Mouse (Mus musculus) cerebellum, adult 11-12 months (tissue): ENCODE measurements at regions not wholly inside any gene's neighbourhood (a gene's known extent, or its start where the extent isn't known, plus 50 kb on each side); places are given as distances from the start of the nearest gene placed in this dataset.

ENCODE experiments used
- DNase-seq: peaks from one replicate; pipeline ENCODE4 v3.0.0; 2022

GRCm38 (mm10) chr10:122569546-122570202 is 108.9 kb upstream of the Ppm1h start:
- DNase-seq: no peak

GRCm38 (mm10) chr10:122570909-122571551 is 107.5 kb upstream of the Ppm1h start:
- DNase-seq: no peak

GRCm38 (mm10) chr10:122576171-122577063 is 102.1 kb upstream of the Ppm1h start:
- DNase-seq: no peak

DNA sequence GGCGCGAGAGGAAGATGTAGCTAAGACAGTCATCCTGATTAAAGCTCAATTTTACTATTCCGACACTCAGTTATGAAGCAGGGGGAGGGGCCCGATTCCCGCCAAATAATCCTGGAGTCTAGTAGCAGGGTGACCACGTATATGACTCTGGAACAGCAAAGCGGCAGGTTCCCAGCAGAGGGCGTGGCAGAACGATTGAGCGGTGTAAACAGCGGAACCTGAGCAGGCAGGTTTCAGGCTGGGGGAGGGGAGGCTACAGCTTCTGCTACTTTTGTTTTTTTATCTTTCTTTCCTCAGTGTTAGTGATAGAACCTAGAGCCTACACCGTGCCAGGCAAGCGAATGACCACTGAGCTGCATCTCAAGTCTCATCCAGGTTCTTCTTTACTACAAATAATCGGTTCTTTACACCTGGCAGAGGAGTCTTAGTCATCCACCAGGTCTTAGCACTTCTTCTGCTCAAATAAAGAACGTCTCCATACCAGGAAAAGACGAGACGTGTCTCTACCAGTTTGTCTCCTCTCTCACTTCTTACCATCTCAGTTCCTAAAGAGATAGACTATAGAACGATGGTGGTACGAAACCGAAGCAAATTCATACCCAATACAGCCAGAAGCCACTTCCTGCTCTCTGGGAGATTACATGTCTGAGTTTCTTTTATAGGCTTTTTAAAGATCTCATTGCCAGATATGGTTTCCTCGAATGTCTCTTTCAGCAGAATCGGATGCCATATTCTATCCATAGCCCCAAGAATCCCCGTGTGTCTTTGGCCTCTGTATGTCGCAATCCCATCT is 100.2 kb upstream of the Ppm1h start:
- DNase-seq: no peak

- DNase-seq: no peak
These were observed 97.5 kb upstream of the Ppm1h start for GRCm38 (mm10) chr10:122581096-122581495.

GRCm38 (mm10) chr10:122587541-122587940 is 91.0 kb upstream of the Ppm1h start:
- DNase-seq: no peak

DNA sequence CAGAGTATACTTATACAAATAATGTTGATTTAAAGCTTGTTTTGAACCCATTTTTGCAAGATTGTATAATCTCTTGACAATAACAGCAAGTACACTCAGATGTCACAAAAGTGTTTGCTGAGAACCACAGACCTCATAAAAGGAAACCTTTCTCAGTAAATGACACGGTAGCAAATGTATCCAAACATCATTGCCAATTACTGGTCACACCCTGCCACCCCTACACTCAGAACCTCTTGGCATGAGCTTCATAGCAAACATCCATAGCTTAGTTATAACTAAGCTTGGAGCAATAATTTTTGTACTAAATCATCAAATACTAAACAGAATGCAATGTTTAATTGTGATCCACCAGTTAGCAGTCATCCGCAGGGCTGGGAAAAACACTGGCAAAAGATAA is 79.1 kb upstream of the Ppm1h start:
- no peak for DNase-seq

DNA sequence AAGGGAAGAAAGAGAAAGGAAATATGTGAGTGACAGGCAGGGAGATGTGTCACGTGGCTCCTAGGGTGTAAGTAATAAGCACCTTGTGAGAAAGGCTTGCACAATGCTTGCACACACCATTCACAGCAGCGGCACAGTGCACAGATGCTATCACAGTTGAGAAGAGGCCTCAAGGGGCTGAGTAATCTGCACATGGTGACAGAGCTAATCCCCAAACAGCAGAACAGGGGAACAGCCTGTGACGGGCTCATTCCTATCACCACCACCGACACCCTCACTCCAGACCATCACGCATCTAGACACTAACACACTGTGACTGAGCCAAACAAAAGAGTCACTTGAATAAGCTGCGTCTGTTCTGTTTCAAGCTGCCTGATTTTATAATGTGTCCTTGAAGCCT is 76.2 kb upstream of the Ppm1h start:
- DNase-seq: no peak

DNA sequence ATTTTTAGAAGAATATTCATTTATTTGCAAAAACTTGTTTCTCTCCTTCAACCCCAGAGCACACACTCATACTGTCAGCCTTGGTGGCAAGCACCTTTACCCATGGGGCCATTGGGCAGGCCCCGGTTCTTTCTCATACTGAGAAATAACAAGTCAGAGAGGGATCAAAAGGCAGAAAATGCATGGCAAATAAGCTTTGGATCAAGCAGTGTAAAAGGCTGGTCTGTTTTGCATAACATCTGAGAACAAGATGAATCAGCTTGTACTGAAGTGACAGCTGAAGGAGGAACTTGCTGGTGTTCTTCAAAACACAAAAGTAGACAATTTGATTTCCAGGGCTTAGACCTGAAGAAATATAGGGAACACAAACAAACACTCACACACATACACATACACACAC is 74.6 kb upstream of the Ppm1h start:
- DNase-seq: no peak

GRCm38 (mm10) chr10:122613281-122613680 is 65.3 kb upstream of the Ppm1h start:
- no peak for DNase-seq

- no peak for DNase-seq
These were observed 64.7 kb upstream of the Ppm1h start for GRCm38 (mm10) chr10:122613891-122614290.

DNA sequence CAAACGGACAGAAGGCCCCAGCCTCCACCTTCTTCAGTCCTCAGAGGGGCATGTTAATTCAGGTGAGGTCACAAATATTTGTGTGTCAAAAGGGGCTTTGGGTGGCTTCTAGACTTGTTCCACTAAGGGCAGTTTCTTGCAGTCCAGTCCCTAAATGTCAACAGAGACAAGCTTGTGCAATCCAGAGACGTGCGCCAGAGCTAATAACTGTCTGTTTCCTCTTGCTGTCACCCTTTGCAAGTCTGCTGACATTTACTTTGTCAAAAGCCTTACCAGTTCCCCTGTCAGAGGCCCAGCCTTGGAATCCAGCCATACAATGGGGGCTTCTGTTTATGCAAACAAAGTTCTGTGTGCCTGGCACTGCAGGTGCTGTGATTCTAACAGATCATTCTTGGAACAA is 63.8 kb upstream of the Ppm1h start:
- DNase-seq: no peak

DNA sequence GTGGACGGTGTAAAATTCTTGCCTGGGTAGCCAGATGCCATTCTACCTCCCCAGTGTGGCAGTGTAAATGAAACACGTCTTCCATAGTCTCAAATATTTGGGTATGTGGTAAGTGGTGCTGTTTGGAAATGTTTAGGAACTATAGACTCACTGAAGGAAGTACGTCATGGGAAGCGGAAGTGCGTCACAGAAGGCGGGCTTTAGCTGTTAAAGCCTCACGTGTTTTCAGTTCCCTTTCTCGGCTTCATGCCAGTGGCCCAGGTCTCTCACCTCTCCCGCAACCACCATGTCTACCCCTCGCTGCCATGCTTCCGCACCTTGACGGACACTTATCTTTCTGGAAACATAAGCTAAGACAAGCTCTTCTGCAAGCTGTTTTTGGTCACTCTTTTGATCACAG is 62.9 kb upstream of the Ppm1h start:
- DNase-seq: no peak

GRCm38 (mm10) chr10:122616385-122616784 is 62.2 kb upstream of the Ppm1h start:
- DNase-seq: no peak

DNA sequence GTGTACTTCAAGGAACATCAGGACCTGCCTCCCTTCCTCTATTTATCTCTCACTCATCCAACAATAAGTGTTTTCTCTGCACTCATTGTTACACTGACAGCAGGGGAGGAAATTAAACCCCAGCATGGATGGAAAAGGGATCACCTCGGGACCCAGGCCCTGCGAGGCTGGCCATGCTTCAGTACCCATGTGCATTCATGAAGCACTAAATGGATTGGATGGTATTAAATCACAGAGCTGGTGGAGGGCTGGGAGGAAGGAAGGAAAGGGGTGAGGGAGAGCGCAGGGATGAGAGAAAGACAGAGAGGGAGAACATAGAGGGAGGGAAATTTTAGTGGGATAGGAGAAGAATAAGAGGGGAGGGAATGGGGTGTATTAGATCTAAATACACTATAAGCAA is 59.7 kb upstream of the Ppm1h start:
- DNase-seq: no peak

GRCm38 (mm10) chr10:122619406-122620116 is 59.0 kb upstream of the Ppm1h start:
- no peak for DNase-seq
